Mouse (Mus musculus): Measurements from ENCODE around the gene Ifit1bl1. TPM values are rescaled to one million over a fixed set of nuclear protein-coding genes. Genes with fewer than 3 reads are reported as not detected.
"Not testable (repeated sequence)": the region's sequence is repeated elsewhere in the genome, so short reads cannot be mapped to it uniquely, and the experiment has no call there.

The Ifit1bl1 gene
- polyA plus RNA-seq, 1 experiment from 2014 or later, result 0.46 TPM

DNA sequence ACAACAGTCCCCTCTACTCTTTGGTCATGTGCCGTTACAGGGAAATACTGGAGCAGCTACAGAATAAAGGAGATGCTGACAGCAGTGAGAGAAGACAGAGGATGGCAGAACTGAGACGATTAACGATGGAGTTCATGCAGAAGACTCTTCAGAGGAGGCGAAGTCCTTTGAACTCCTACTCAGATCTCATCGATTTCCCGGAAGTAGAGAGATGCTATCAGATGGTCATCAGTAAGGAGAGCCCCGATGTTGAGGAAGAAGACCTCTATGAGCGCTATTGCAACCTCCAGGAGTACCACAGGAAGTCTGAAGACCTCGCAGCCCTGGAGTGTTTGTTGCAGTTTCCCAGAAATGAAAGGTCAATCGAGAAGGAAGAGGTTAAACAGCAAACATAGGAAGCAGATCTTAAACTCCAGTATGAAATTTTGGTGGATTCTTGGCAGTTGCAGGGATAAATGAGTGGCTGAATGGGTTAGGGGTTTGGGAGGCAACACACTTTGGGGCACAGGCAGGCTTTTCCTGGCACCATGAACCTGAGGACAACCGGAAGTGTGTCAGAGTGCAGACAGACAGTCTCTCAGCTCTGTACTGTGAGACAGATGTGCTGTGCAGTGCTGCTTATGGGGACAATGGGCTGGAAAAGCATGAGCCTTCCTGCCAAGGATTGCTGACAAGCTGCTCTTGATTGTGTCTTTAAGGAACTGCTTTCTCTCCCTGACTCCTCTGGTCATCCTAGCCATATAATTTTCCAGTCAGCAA lies 10.7 kb upstream of the Ifit1bl1 start:
- not testable (repeated sequence) for H3K9ac ChIP-seq; H3K4me3 ChIP-seq; H3K27ac ChIP-seq; H3K4me1 ChIP-seq; H3K36me3 ChIP-seq; H3K9me3 ChIP-seq (replicated peaks); H3K4me2 ChIP-seq (replicated peaks); H3K27me3 ChIP-seq; ATAC-seq (ENCODE audit: low FRiP score)
- WGBS, result 85% methylated on average over 5 of the region's 11 CpGs

DNA sequence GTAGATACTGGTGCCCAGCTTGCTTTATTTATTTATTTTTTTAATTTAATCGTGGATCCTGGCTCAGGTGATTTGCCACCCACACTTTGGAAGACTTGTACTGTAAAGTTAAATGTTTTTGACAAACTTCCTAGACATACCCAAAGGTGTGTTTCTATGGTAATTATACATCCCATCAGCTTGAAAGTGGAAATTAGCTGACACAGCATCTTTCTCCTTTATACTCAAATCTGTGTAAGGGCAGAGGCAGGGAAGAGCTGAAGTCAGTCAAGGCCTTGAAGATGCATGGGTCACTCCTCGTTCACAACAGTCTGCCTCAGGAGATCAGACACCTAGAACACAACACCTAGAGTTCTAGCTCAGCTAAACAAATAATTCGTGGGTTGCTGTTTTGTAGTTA lies 8.4 kb upstream of the Ifit1bl1 start:
- not testable (repeated sequence) for H3K36me3 ChIP-seq; H3K4me2 ChIP-seq (replicated peaks); H3K27me3 ChIP-seq; H3K4me1 ChIP-seq; H3K27ac ChIP-seq; H3K9me3 ChIP-seq (replicated peaks); H3K9ac ChIP-seq; ATAC-seq (ENCODE audit: low FRiP score); H3K4me3 ChIP-seq
- 80% methylated on average over 3 of the region's 3 CpGs for WGBS

DNA sequence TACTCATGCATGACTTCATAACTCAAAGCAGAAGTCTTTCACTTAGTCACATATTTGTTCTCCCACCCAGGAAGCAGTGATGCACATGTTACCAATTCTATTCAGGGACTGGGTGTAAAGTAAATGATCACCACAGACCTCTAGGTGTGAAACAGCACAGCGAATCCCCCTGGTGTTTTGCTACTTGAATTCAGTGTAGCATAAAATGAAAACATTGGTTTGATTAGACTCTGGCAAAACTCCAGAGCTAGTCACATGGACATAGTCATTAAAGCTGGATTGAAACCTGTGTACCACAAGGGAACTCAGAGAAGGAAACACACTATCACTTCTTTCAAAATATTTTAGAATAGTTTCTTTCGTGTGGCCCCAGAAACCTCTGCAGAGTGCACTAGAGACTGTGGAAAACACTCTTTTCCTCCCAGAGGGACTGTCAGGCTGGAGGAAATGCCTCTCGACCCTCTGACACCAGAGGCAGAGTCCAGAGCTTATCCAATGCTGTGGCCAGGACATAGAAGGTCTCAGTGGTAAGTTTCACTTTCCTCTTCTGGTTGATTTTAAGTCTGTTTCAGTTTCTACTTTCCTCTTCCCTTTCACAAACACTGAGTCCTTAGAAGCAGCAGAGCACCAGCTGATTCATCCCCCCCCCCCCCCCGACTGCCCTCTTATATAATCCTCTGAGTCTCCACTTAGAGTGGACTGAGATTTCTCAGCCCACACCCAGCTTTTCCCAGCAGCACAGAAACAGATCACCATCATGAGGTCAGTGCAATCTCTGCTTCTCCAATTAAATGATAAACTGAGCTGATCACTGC lies 5.7 kb upstream of the Ifit1bl1 start, which contains the start of gene Ifit3b:
Gene Ifit3b (plus strand): TSS at position 734 of the 815 bp plus-strand sequence.
- H3K27ac ChIP-seq; H3K9me3 ChIP-seq (replicated peaks); H3K36me3 ChIP-seq; H3K4me1 ChIP-seq; H3K27me3 ChIP-seq; H3K4me2 ChIP-seq (replicated peaks); H3K9ac ChIP-seq; ATAC-seq (ENCODE audit: low FRiP score); H3K4me3 ChIP-seq: not testable (repeated sequence)
- 55% methylated on average over 4 of the region's 4 CpGs for WGBS

DNA sequence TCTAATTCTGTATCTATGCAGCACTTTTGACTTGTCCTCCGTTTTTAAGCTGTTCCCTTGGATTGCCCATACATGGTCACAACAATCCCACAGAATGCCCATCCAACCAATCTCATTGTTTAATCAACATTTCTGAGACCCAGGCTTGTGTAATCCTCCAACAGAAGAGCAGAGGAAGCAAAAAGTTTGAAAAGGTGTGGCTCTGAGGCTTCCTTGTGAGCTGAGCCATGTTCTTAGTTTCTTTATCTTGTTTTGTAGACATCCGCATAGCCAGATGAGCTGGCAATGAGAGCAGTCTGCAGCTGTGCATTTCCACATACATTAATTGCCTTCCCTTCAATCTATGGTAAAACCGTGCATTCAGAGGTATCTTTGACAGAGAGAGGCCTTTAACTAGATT lies 3.7 kb upstream of the Ifit1bl1 start:
- H3K27me3 ChIP-seq, result no peaks in the 10 kb centered on the region
- H3K9ac ChIP-seq, result no peak overlapping the region
- H3K4me3 ChIP-seq, result no peak overlapping the region
- no peak overlapping the region for H3K27ac ChIP-seq
- 88% methylated on average over 3 of the region's 3 CpGs for WGBS
- no peaks in the 10 kb centered on the region for H3K36me3 ChIP-seq
- no peaks in the 10 kb centered on the region for H3K4me1 ChIP-seq
- no peak for ATAC-seq (ENCODE audit: low FRiP score)
- H3K4me2 ChIP-seq (replicated peaks), result no peak overlapping the region
- H3K9me3 ChIP-seq (replicated peaks), result 0 out of 2 replicates have a peak, but pooled peaks cover 2% of the 10 kb centered on the region

DNA sequence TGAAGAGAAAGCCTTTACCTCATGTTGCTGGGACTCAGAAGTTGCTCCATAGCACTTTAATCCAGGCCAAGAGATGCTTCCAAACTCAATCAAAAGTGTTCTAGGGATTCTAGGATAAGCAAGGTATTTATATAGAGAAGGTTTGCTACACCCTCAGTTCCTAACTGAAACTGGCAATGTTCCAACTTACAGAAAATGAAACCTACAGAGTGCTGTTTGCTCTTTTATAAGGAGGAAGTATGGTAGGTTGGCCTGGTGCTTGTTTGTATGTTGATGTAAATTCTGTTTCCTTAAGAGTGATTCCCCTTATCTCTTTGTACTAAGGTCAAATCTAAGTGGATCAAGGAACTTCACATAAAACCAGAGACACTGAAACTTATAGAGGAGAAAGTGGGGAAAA lies 2.5 kb downstream of the Ifit1bl1 start:
- not testable (repeated sequence) for H3K9me3 ChIP-seq (replicated peaks); ATAC-seq (ENCODE audit: low FRiP score); H3K27me3 ChIP-seq; H3K27ac ChIP-seq; H3K9ac ChIP-seq; H3K4me2 ChIP-seq (replicated peaks); H3K4me3 ChIP-seq; H3K36me3 ChIP-seq; H3K4me1 ChIP-seq

DNA sequence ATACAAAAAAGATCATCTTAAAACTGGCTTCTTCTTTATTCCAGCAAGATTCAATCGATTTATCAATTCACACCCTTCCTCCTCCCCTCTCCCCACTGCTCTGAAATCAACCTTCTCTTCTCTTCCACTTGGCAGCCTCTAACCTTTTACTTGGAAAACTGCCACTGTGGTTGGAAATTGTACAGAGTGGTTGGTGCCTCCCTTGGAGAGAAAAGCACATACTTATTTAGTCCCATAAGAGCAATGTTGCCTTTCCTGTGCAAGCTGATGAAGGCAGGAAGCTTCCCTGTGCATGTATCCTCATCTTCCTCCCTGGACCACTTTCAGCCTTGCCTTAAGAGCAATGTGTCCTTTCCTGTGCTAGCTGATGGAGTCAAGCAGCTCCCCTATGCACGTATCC lies 3.4 kb downstream of the Ifit1bl1 start:
- Histone ChIP-seq H3K9me3 (replicated peaks) (0 out of 2 replicates have a peak, but pooled peaks cover 2% of the 10 kb centered on the region), H3K4me1 (no peaks in the 10 kb centered on the region), H3K27me3 (no peaks in the 10 kb centered on the region), H3K27ac (no peak overlapping the region), H3K9ac (no peak overlapping the region), H3K36me3 (no peaks in the 10 kb centered on the region), H3K4me2 (replicated peaks) (no peak overlapping the region), H3K4me3 (no peak overlapping the region)
- WGBS, result 94% methylated on average over 2 of the region's 2 CpGs
- ATAC-seq (ENCODE audit: low FRiP score), result no peak

DNA sequence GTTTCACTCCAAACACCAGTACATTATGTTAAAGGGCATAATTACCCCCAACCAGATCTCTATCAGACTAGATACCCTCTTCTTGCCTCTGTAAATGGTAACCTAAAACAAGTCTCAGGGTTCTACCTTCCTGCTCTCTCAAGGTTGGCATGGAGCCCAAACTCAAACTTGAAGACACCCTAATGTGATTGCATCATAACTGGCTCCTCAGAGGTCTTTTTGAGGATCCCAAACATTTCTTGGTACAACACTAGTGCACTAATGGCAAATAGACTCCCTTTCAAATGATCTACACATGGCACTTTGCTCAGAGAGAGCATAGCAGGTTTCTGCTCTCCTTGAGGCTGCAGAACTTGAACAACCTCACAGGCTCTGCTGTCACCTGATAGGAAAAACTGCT lies 4.9 kb downstream of the Ifit1bl1 start:
- Histone ChIP-seq H3K4me2 (replicated peaks) (no peak overlapping the region), H3K4me3 (no peak overlapping the region), H3K9me3 (replicated peaks) (0 out of 2 replicates have a peak, but pooled peaks cover 2% of the 10 kb centered on the region), H3K27ac (no peak overlapping the region), H3K36me3 (no peaks in the 10 kb centered on the region), H3K4me1 (no peaks in the 10 kb centered on the region), H3K27me3 (no peaks in the 10 kb centered on the region), H3K9ac (no peak overlapping the region)
- ATAC-seq (ENCODE audit: low FRiP score), result no peak

DNA sequence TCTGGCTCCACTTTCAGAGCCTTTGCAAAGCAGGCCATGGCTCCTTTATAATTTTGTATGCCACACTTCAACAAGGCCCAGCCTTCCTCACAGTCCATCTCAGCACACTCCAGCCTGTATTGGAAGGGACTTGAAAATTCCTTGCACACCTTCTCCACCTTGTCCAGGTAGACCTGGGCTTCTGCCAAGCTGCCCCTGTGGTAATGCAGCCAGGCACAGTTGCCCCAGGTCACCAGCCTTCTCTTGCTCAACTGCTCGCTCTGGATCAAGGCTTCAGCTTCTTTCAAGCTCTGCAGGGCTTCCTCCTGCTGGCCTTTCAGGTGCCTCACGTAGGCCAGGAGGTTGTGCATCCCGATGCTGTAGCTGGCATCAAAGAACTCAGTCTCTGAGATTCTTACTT lies 7.2 kb downstream of the Ifit1bl1 start:
- not testable (repeated sequence) for H3K9ac ChIP-seq; ATAC-seq (ENCODE audit: low FRiP score); H3K36me3 ChIP-seq; H3K27ac ChIP-seq; H3K9me3 ChIP-seq (replicated peaks); H3K4me3 ChIP-seq; H3K4me1 ChIP-seq; H3K4me2 ChIP-seq (replicated peaks); H3K27me3 ChIP-seq
- 88% methylated on average over 3 of the region's 3 CpGs for WGBS

DNA sequence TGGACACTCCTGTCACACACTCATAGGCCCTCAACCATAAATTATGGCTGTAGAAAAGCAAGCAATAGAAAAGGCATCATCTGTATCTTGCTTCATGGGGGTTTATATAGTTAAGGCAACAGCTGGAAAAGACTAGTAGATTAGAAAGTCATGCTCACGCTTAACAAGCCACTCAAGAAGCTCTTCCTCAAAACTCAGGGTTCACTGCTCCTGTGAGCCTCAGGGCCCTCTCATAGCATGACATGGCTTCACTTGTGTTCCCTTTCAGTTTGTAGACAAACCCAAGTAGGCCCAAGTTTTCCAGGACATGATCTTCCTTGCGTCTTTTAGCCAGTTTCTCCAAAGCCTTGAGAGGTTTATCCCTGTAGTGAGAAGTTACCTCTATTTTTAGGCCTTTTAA lies 8.3 kb downstream of the Ifit1bl1 start:
- 91% methylated on average over 2 of the region's 2 CpGs for WGBS
- Histone ChIP-seq H3K27me3 (no peaks in the 10 kb centered on the region), H3K9ac (no peak overlapping the region), H3K4me1 (no peaks in the 10 kb centered on the region), H3K36me3 (no peaks in the 10 kb centered on the region), H3K9me3 (replicated peaks) (no peaks in the 10 kb centered on the region), H3K4me3 (no peak overlapping the region), H3K27ac (no peak overlapping the region), H3K4me2 (replicated peaks) (no peak overlapping the region)
- ATAC-seq (ENCODE audit: low FRiP score), result no peak

DNA sequence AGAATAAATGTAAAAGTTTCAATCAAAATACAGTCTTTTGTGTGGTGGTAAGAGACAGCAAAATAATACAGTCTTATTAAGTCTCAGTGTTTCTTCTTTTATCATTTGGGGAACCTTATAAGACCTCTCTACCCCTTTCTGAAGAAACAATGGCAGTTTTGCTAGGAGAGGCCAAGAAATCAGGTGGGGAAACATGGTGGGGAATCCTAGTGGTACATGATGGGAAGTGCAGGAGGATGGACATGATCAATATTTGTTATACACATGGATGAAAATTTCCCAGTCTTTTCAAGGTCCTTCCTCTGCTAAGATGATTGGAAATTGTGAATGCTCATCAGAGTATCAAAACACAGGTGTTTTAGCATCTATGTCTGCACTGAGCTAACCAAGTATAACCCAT lies 12.8 kb downstream of the Ifit1bl1 start:
- H3K4me3 ChIP-seq, result no peak overlapping the region
- no peak overlapping the region for H3K4me2 ChIP-seq (replicated peaks)
- H3K9me3 ChIP-seq (replicated peaks), result no peaks in the 10 kb centered on the region
- ATAC-seq (ENCODE audit: low FRiP score), result no peak
- no peaks in the 10 kb centered on the region for H3K36me3 ChIP-seq
- H3K27ac ChIP-seq, result no peak overlapping the region
- H3K27me3 ChIP-seq, result no peaks in the 10 kb centered on the region
- H3K9ac ChIP-seq, result no peak overlapping the region
- no peaks in the 10 kb centered on the region for H3K4me1 ChIP-seq

DNA sequence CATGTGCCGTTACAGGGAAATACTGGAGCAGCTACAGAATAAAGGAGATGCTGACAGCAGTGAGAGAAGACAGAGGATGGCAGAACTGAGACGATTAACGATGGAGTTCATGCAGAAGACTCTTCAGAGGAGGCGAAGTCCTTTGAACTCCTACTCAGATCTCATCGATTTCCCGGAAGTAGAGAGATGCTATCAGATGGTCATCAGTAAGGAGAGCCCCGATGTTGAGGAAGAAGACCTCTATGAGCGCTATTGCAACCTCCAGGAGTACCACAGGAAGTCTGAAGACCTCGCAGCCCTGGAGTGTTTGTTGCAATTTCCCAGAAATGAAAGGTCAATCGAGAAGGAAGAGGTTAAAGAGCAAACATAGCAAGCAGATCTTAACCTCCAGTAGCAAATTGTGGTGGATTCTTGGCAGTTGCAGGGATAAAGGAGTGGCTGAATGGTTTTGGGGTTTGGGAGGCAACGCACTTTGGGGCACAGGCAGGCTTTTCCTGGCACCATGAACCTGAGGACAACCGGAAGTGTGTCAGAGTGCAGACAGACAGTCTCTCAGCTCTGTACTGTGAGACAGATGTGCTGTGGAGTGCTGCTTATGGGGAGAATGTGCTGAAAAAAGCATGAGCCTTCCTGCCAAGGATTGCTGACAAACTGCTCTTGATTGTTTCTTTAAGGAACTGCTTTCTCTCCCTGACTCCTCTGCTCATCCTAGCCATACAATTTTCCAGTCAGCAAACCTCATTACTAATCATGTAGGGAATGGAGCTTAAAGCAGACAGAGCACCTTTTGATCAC lies 13.7 kb downstream of the Ifit1bl1 start:
- WGBS, result 81% methylated on average over 7 of the region's 12 CpGs
- not testable (repeated sequence) for H3K4me2 ChIP-seq (replicated peaks); H3K27me3 ChIP-seq; ATAC-seq (ENCODE audit: low FRiP score); H3K36me3 ChIP-seq; H3K4me1 ChIP-seq; H3K9ac ChIP-seq; H3K9me3 ChIP-seq (replicated peaks); H3K4me3 ChIP-seq; H3K27ac ChIP-seq

DNA sequence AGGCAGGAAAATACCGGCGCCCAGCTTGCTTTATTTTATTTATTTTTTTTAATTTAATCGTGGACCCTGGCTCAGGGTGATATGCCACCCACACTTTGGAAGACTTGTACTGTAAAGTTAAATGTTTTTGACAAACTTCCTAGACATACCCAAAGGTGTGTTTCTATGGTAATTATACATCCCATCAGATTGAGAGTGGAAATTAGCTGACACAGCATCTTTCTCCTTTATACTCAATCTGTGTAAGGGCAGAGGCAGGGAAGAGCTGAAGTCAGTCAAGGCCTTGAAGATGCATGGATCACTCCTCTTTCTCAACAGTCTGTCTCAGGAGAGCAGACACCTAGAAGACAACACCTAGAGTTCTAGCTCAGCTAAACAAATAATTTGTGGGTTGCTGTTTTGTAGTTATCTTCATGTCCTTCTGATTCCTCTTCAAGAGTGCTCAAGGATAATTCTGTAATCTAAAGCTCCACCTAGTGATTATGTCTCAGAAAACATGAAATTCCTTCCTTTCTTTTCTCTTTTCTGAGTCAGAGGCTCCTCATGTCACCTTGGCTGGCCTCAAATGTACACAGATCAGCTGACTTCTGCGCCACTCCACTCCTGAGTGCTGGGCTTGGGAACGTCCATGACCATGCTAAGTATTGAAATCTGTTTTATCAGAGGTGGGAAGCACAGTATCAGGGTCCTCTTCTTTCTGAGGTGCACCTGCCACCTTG lies 15.9 kb downstream of the Ifit1bl1 start:
- not testable (repeated sequence) for H3K4me1 ChIP-seq; H3K27me3 ChIP-seq; H3K9me3 ChIP-seq (replicated peaks); H3K4me3 ChIP-seq; H3K27ac ChIP-seq; ATAC-seq (ENCODE audit: low FRiP score); H3K36me3 ChIP-seq; H3K9ac ChIP-seq; H3K4me2 ChIP-seq (replicated peaks)
- WGBS, result 79% methylated on average over 5 of the region's 5 CpGs

Measured in hindbrain, embryonic 12.5 days (tissue).